ENCODE assay signal across 12 mouse cellular contexts in genomic region chr11:88386916-88387315, GRCm38 (mm10).
A peak's percentile ranks its signal among the peaks of the same experiment; 100 is the strongest.
DNase-seq lines count a peak whose midpoint lies in the region; ATAC-seq lines count a peak whose summit lies in the region.
"Had no signal": no experiment of that assay in that cellular context is flagged by ENCODE, and none has a peak within 500 bp of the region (broad histone marks: within the 10 kb centered on the region; RNA-seq: fewer than 3 reads in every experiment).

No protein-coding gene starts in this region.

- no peak for ATAC-seq in heart, embryonic 11.5 days (replicated peaks; ENCODE audit: insufficient number of reproducible peaks, low FRiP score, low TSS enrichment)
- ATAC-seq in cerebellum, adult (ENCODE audit: insufficient number of reproducible peaks, low FRiP score, low TSS enrichment), result no peak
- no peak for ATAC-seq in frontal cortex, adult (ENCODE audit: low TSS enrichment)
- ATAC-seq: forebrain, embryonic 16.5 days; hindbrain, postnatal 0 days had no signal

- no peak overlapping the region for H3K4me3 ChIP-seq in heart, embryonic 11.5 days (ENCODE audit: low read depth, low read length)
- H3K4me3 ChIP-seq: left cerebral cortex, adult 2 months had no signal

- peak; percentile 97 for DNase-seq in heart, adult 11 months
- peak; percentile 35 for DNase-seq in gastrocnemius, postnatal 10 days
- peak; percentile 60 to 72 for DNase-seq in heart, postnatal 14 days
- DNase-seq in lung, adult 18-20 months, result peak; percentile 79 to 85
- DNase-seq in frontal cortex, adult 2 months (ENCODE audit: extremely low spot score in 1 of 2, low spot score in 1 of 2), result no peak
- DNase-seq: right cerebral cortex, adult 18-20 months had no signal

- no peaks in the 10 kb centered on the region for H3K27me3 ChIP-seq in heart, embryonic 11.5 days (ENCODE audit: control insufficient read depth, insufficient read depth, low read length)

- H3K27ac ChIP-seq in heart, embryonic 11.5 days (ENCODE audit: low read depth, low read length), result no peak overlapping the region
- H3K27ac ChIP-seq: hindbrain, postnatal 0 days; left cerebral cortex, adult 2 months had no signal

- no peaks in the 10 kb centered on the region for H3K36me3 ChIP-seq in heart, embryonic 11.5 days (ENCODE audit: control insufficient read depth, insufficient read depth, low read length)

- WGBS in heart, embryonic 11.5 days (ENCODE audit: insufficient replicate concordance), result 79% methylated on average over 4 of the region's 4 CpGs

- H3K4me1 ChIP-seq in heart, embryonic 11.5 days (ENCODE audit: control insufficient read depth, insufficient read depth, low read length), result peaks cover 19% of the 10 kb centered on the region

- H3K9ac ChIP-seq in heart, embryonic 11.5 days (ENCODE audit: low read depth, low read length), result no peak overlapping the region

- intact Hi-C loops in heart, postnatal 14 days (cut with DNase I), result no loop called here

- no peak overlapping the region for H3K4me2 ChIP-seq in heart, embryonic 11.5 days

- no peaks in the 10 kb centered on the region for H3K9me3 ChIP-seq in heart, embryonic 11.5 days (replicated peaks; ENCODE audit: control insufficient read depth, low read length)

Comparison
In these comparisons a context has a peak if more than half of its experiments do, and no peak if none do; other contexts are left out.
1. DNase-seq: peak in heart, adult 11 months (single experiment), gastrocnemius, postnatal 10 days (single experiment), heart, postnatal 14 days (2 of 2) and lung, adult 18-20 months (2 of 2); none in frontal cortex, adult 2 months (0 of 2).